10 mouse cellular contexts compared by ENCODE assay signal in the genomic region with DNA sequence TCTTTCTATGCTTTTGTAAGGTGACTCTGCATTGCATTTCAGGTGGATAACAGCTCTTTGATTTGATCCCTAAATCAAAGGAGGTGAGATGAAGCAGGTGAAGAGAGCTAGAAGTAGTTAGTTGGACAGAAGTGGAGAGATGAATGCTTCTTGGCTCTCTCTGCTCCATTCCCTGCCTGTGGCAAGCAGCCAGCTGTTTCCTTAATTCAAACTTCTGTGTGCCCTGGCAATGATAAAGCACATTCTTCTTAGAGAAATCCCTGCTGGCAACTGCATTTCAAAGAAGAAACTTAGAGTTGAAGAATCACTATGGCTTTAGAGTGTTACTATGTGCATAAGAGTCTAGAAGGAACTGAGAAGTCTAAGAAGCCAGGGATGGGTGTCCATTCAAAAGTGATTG.
A peak's percentile ranks its signal among the peaks of the same experiment; 100 is the strongest.
DNase-seq lines count a peak whose midpoint lies in the region; ATAC-seq lines count a peak whose summit lies in the region.
"Had no signal": no experiment of that assay in that cellular context is flagged by ENCODE, and none has a peak within 500 bp of the region (broad histone marks: within the 10 kb centered on the region; RNA-seq: fewer than 3 reads in every experiment).

No protein-coding gene starts in this region.

- ATAC-seq in heart, embryonic 13.5 days (ENCODE audit: extremely low read depth, insufficient number of reproducible peaks, low FRiP score, low TSS enrichment): no peak
- ATAC-seq in stomach, embryonic 14.5 days (ENCODE audit: insufficient number of reproducible peaks, insufficient read depth, low FRiP score, low read depth): peak; percentile 21; the same call in 1 of the 2 replicates
- ATAC-seq in forebrain, embryonic 12.5 days (ENCODE audit: low FRiP score): no peak

- intact Hi-C loops in heart, postnatal 10 days (cut with DNase I): no loop called here

- H3K36me3 ChIP-seq in heart, embryonic 13.5 days: no peaks in the 10 kb centered on the region
- H3K36me3 ChIP-seq in heart, embryonic 10.5 days: no peaks in the 10 kb centered on the region
- no peaks in the 10 kb centered on the region for H3K36me3 ChIP-seq in stomach, embryonic 14.5 days (ENCODE audit: control insufficient read depth, insufficient read depth, low read length)
- H3K36me3 ChIP-seq in forebrain, embryonic 12.5 days (replicated peaks): no peaks in the 10 kb centered on the region
- H3K36me3 ChIP-seq: limb, embryonic 15.5 days had no signal

- no peak overlapping the region for H3K4me2 ChIP-seq in heart, embryonic 13.5 days
- no peak overlapping the region for H3K4me2 ChIP-seq in stomach, embryonic 14.5 days (replicated peaks; ENCODE audit: low read depth, low read length)
- H3K4me2 ChIP-seq in forebrain, embryonic 12.5 days: no peak overlapping the region
- H3K4me2 ChIP-seq: limb, embryonic 15.5 days; midbrain, embryonic 11.5 days had no signal

- no peaks in the 10 kb centered on the region for H3K9me3 ChIP-seq in heart, embryonic 13.5 days
- H3K9me3 ChIP-seq in heart, embryonic 10.5 days: no peaks in the 10 kb centered on the region
- H3K9me3 ChIP-seq in stomach, embryonic 14.5 days (ENCODE audit: control insufficient read depth, low read depth, low read length): no peaks in the 10 kb centered on the region
- H3K9me3 ChIP-seq in forebrain, embryonic 12.5 days: no peaks in the 10 kb centered on the region
- H3K9me3 ChIP-seq: limb, embryonic 15.5 days had no signal

- no peak overlapping the region for H3K9ac ChIP-seq in heart, embryonic 13.5 days
- H3K9ac ChIP-seq in stomach, embryonic 14.5 days (replicated peaks; ENCODE audit: low read depth, low read length): no peak overlapping the region
- H3K9ac ChIP-seq in forebrain, embryonic 12.5 days: no peak overlapping the region
- H3K9ac ChIP-seq: limb, embryonic 15.5 days had no signal

- H3K27ac ChIP-seq in heart, embryonic 13.5 days (replicated peaks): peak overlapping the region; percentile 30; the same call in 1 of the 2 replicates
- no peak overlapping the region for H3K27ac ChIP-seq in heart, embryonic 10.5 days
- 0 out of 2 replicates have a peak overlapping the region, but pooled peaks have one; percentile 15 for H3K27ac ChIP-seq in stomach, embryonic 14.5 days (ENCODE audit: low read length)
- H3K27ac ChIP-seq in forebrain, embryonic 12.5 days: no peak overlapping the region
- H3K27ac ChIP-seq: limb, embryonic 15.5 days had no signal

- DNase-seq in heart, embryonic 10.5 days (ENCODE audit: low spot score): no peak
- DNase-seq in ovary, postnatal 14 days (ENCODE audit: low spot score): peak; percentile 16
- DNase-seq in ovary, adult 18-20 months (ENCODE audit: low spot score): no peak
- peak; percentile 33 to 39 for DNase-seq in heart, postnatal 10 days
- no peak for DNase-seq in layer of hippocampus, postnatal 14 days (ENCODE audit: low spot score in 2 of 2)

- peaks cover 45% of the 10 kb centered on the region for H3K4me1 ChIP-seq in heart, embryonic 13.5 days
- peaks cover 8% of the 10 kb centered on the region; the same call in 1 of the 2 replicates for H3K4me1 ChIP-seq in heart, embryonic 10.5 days
- peaks cover 11% of the 10 kb centered on the region for H3K4me1 ChIP-seq in stomach, embryonic 14.5 days (ENCODE audit: control insufficient read depth, insufficient read depth, low read length)
- H3K4me1 ChIP-seq in forebrain, embryonic 12.5 days: peaks cover 4% of the 10 kb centered on the region; the same call in 1 of the 2 replicates

- H3K27me3 ChIP-seq in heart, embryonic 13.5 days (replicated peaks): no peaks in the 10 kb centered on the region
- H3K27me3 ChIP-seq in heart, embryonic 10.5 days (ENCODE audit: insufficient read depth, poor library complexity, severe bottlenecking): no peaks in the 10 kb centered on the region
- H3K27me3 ChIP-seq in stomach, embryonic 14.5 days (ENCODE audit: control insufficient read depth, insufficient read depth, low read length): no peaks in the 10 kb centered on the region
- H3K27me3 ChIP-seq in forebrain, embryonic 12.5 days: no peaks in the 10 kb centered on the region
- H3K27me3 ChIP-seq: limb, embryonic 15.5 days had no signal

- H3K4me3 ChIP-seq in heart, embryonic 13.5 days: no peak overlapping the region
- H3K4me3 ChIP-seq in heart, embryonic 10.5 days: no peak overlapping the region
- no peak overlapping the region for H3K4me3 ChIP-seq in stomach, embryonic 14.5 days (ENCODE audit: low read depth, low read length)
- H3K4me3 ChIP-seq in forebrain, embryonic 12.5 days (replicated peaks): no peak overlapping the region
- H3K4me3 ChIP-seq: limb, embryonic 15.5 days had no signal

Comparison
In these comparisons a context has a peak if more than half of its experiments do, and no peak if none do; other contexts are left out.
1. H3K27ac ChIP-seq: peak in heart, embryonic 13.5 days (single experiment) and stomach, embryonic 14.5 days (single experiment); none in heart, embryonic 10.5 days (single experiment) and forebrain, embryonic 12.5 days (single experiment).
2. DNase-seq: peak in ovary, postnatal 14 days (single experiment) and heart, postnatal 10 days (2 of 2); none in heart, embryonic 10.5 days (single experiment), ovary, adult 18-20 months (single experiment) and layer of hippocampus, postnatal 14 days (0 of 2).